Mouse (Mus musculus) monocyte, adult 2 months (primary cell): ENCODE data around the gene Csnk2b.
"Not testable (repeated sequence)": the region's sequence is repeated elsewhere in the genome, so short reads cannot be mapped to it uniquely, and the experiment has no call there.

ENCODE experiments used
- DNase-seq, 2 experiments: peaks; one replicate each; pipeline ENCODE4 v3.0.0; 2022; ENCODE audit warnings: low spot score in 2 of 2, low read depth in 1 of 2

Csnk2b gene

GRCm38 (mm10) chr17:35123287-35123686 is 1.4 kb upstream of the Csnk2b start:
- DNase-seq, result not testable (repeated sequence)

DNA sequence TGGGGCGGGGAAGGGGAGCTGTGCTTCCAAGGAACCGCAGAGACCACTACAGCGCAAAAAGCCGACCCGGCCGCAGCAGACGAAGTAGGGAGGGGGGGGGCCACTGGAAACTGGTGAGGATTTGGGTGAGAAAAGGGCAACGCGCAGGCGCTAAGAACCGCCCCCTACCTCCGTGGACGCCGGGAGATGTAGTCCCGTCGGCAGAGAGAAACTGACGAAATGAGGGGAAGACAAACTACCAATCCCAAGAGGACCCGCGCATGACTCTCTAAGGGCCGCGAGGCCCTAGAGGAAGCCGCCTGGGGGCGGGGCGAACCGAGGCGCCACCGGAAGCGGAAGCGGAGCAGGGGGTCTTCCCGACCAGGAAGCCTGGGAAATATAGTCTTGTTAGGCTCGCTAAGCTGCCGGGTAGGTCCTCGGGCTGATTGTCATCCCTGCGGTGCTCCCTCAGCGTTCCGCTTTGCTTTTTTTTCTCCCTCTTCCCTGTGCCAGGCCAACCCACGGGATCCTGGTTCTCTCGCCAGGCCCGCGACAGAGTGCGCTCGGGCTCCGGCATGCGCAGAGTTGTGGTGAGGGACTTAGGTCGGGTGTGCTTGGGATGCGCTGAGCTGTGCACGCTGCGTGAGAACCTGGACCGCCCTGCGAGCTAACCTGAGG is 582 bp downstream of the Csnk2b start, which contains the start of gene Gpank1:
TSS of gene Gpank1 (plus strand) at position 313 of the 657 bp plus-strand sequence.
- DNase-seq, result peak; percentile 92 to 93

- no peak for DNase-seq
These were observed 1.1 kb downstream of the Csnk2b start for GRCm38 (mm10) chr17:35120745-35121142.

GRCm38 (mm10) chr17:35115046-35116019 is 6.5 kb downstream of the Csnk2b start, which contains the start of gene Ly6g5b:
Gene Ly6g5b, minus strand, starts transcription at chr17:35115428.
- no peak for DNase-seq

GRCm38 (mm10) chr17:35111774-35112173 is 10.1 kb downstream of the Csnk2b start:
- DNase-seq, result no peak

GRCm38 (mm10) chr17:35108097-35108496 is 13.8 kb downstream of the Csnk2b start, which contains the start of gene Ly6g5c:
Gene Ly6g5c, plus strand, starts transcription at chr17:35108279.
- DNase-seq, result no peak

DNA sequence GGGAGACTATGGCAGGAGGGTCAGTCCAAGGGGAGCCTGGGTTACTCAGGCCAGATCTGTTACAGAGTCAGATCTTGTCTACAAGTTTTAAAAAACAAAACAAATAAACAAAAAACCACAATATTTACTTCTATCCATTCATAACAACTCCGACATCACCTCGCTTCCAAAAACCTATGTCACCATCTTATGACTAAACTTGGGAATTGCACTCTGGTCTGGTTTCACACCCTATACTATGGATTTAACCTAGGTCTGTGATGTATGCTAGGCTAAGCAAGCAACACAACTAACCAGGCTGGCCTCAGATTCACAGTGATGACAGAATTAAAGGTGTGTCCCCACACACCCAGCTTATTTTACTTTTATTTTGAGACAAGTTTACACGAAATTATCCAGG is 15.3 kb downstream of the Csnk2b start:
- no peak for DNase-seq

- no peak for DNase-seq
These were observed 16.0 kb downstream of the Csnk2b start for GRCm38 (mm10) chr17:35105740-35106389.

DNA sequence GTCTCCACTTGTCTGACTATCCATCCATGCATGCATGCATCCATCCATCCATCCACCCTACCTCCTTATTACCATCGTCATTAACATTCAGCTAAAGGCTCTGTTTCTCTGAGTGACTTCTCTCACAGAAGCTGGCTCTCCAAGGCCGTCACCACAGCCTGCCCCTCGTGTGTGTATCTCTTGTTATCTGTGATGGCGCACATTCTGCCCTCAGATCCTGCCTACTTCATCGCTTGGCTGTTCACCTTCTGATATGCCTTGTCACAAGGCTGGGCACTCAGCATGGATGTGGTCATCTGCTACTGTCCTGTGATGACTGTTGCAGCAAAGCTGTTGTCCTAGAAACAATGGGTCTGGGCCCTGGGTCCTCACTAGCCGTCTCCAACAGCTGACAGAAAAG is 17.1 kb downstream of the Csnk2b start:
- DNase-seq, result no peak

GRCm38 (mm10) chr17:35104079-35104478 is 17.8 kb downstream of the Csnk2b start:
- no peak for DNase-seq

- DNase-seq, result no peak
These were observed 18.6 kb downstream of the Csnk2b start for GRCm38 (mm10) chr17:35103221-35103690.

- no peak for DNase-seq
These were observed 19.6 kb downstream of the Csnk2b start for GRCm38 (mm10) chr17:35102299-35102698.

DNA sequence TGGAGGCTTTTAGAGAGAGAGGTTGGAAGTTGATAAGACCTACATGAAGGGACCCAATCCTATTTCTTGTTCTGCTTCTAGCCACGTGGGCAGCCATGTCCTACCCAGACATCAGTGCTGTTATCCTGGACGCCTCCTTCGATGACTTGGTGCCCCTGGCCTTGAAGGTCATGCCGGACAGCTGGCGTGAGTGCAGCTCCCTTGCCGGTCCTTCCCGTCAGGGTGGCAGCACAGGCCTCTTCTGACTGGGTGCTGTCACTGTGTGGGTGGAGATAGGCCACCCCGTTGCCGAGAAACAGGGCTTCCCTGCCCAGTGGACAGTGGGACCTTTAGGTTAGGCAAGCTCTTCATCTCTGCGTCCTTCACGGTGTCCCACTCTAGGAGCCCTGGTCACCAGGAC is 20.7 kb downstream of the Csnk2b start:
- no peak for DNase-seq

DNA sequence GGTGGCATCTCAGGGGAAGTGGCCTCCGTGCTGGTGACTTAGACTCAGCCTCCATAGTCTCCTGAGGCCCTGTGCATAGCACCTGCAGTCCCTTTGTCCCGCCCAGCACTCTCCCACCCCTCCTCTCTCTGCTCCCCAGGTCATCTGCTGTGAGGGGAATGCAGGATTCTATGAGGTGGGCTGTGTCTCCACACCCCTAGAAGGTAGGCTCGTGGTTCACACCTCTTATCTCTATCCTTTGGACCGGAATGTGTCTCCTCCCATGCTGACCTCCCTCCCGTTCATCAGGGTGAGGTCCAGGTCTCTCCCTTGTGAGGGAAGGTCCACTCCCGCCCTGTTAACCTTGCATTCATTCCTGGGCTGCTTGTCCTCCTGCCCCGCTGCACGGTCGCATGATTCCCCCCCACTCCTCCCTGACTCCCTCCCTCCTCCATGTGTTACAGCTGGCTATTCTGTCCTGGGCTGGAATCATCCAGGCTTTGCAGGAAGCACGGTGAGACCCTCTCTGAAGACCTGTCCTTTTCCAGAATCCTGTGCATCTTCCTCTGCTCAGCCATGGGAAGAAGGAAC is 21.6 kb downstream of the Csnk2b start:
- no peak for DNase-seq

DNA sequence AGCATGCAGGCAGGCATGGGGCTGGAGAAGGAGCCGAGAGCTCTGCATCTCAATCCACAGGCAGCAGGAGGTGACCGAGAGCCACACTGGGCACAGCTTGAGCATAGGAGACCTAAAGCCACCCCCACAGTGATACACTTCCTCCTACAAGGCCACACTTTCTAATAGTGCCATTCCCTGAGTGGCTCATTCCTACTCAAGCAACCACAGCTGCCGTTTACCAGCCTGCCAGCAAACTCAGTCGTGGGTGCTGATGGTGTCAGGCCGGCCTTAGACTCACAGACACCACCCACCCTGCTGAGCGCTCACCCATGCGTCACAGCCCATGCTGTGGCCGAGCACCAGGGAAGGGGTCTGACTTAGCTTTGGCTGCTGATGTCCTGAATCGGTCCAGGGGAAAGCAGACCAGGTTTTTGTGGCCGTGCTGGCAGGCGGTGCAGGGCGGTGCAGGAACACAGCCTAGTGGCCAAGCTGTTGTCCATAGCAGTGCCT is 24.6 kb downstream of the Csnk2b start:
- DNase-seq, result no peak

DNA sequence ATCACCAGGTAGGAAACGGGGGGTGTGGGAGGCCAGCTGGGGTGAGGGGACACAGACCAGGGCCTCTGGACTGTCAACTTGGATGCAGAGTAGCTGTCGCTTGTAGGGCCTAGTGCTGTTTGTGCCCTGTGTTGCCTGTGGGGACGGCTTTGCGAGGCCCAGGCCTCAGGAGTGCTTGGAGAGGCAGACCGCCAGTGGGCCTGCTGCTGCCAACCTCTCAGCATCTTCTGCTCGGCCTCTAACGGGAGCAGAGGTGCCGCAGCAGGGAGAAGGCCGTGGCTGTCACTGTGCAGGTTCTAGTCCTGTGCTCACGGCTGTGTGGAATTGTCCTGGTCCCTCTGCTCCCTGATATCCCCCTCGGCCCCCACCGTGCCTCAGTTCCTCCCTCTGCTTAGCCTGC is 25.3 kb downstream of the Csnk2b start:
- DNase-seq, result no peak

DNA sequence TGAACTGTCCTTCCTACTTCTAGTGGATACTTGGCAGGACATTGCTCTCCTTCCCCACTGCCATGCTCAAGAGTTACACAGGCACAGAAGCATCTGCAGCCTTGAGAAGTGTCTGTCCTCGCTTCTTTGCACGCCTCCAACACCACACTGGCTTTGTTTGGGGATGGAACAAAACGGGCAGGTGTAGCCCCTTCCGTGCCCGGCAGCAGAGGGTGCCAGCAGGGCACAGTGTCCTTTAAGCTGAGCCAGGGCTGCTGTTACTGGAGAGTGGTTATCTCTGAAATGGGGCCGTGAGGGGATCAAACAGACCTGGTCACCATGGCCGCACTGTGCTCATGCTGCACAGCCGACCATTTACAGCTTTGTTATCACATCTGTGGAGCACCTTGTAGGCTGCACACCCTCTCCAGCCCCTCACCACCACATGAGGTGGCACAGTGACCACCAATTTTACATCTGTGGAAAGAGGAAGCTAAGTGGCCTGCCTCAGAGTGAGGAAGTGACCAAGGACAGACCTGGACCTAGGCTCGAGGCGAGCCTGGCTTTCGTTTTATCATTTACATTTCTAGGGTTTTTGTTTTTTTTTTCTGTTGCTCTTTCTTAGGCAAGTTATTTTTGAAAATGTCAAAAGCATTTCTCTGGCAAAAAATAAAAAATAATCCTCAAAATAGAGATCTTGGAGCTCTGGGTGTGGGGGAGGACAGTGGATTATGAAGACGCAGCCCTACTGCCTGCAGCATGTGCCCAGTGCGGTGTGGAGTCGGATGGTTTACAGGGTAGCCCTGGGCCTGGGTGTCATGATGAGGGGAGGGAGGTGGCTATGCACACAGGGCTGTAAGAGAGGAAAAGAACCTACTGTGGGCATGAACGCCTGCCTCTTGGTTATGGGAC is 27.1 kb downstream of the Csnk2b start:
- DNase-seq, result no peak

GRCm38 (mm10) chr17:35092403-35093198 is 29.3 kb downstream of the Csnk2b start:
- no peak for DNase-seq
